Mouse (Mus musculus): ENCODE measurements around the gene Gm9745. TPM values are rescaled to one million over a fixed set of nuclear protein-coding genes. Genes with fewer than 3 reads are reported as not detected.

Gene Gm9745
- total and polyA plus RNA-seq, 3 experiments = not detected

DNA sequence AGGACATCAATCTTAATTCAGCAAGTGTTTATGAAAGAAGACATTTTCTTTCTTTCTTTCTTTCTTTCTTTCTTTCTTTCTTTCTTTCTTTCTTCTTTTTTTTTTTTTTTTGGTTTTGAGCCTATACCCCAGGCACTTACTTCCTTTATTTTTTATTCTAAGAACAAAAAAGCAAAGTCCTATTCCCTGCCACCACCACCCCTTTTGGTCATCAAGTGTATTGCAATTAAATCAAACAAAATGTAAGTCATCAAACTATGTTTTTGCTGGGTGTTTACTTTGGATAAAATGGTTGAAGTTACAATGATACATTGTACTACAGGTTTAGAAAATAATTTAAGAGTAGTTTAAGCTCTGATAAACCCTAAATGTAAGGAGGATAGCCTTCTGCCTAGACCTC, 24.3 kb upstream of the Gm9745 start:
- dilution Hi-C loops (cut with MboI; ENCODE audit: extremely low pct_ligation_motif_present, extremely low pct_unique_long_range_greater_than_20kb, low sequenced_read_pairs) = no loop called here
- H3K9ac ChIP-seq (ENCODE audit: insufficient read depth, low read depth) = no peak overlapping the region
- peaks cover 72 to 94% of the 10 kb centered on the region in 2 experiments for H3K36me3 ChIP-seq (replicated peaks in 1 of 2; ENCODE audit: control insufficient read depth in 1 of 2, insufficient read depth in 1 of 2, low read length in 1 of 2)
- H3K4me2 ChIP-seq (ENCODE audit: insufficient read depth, low read depth, poor library complexity, severe bottlenecking) = no peak overlapping the region
- no peak for DNase-seq (ENCODE audit: extremely low read depth)
- no peaks in the 10 kb centered on the region for H3K27me3 ChIP-seq (replicated peaks)
- H3K9me3 ChIP-seq (replicated peaks; ENCODE audit: low read length) = no peaks in the 10 kb centered on the region
- H3K4me1 ChIP-seq (ENCODE audit: control insufficient read depth in 1 of 2, insufficient read depth in 2 of 2) = no peaks in the 10 kb centered on the region
- no peaks in the 10 kb centered on the region for H3K79me2 ChIP-seq (replicated peaks; ENCODE audit: control insufficient read depth, extremely low read depth, insufficient read depth, poor library complexity, severe bottlenecking)
- H3K4me3 ChIP-seq (replicated peaks in 1 of 3; ENCODE audit: low read depth in 2 of 3, low read length in 2 of 3, poor library complexity in 1 of 3) = no peak overlapping the region
- H3K27ac ChIP-seq (ENCODE audit: insufficient read depth, low read depth) = no peak overlapping the region
- TF ChIP-seq ZMIZ1 (IDR thresholded peaks at IDR 0.05; ENCODE audit: low read depth, low read length) (no peak), ELF1 (IDR thresholded peaks at IDR 0.05; ENCODE audit: low read depth, low read length) (no peak), CTCF (conservative IDR thresholded peaks at IDR 0.05 in 1 of 2, IDR thresholded peaks at IDR 0.05 in 1 of 2; ENCODE audit: low read depth in 2 of 2, low read length in 2 of 2) (peak in 1 of 2 experiments; percentile 2; a peak in 1 of 4 replicates), MXI1 (IDR thresholded peaks at IDR 0.05; ENCODE audit: low read depth, low read length) (no peak)
- in situ Hi-C loops (cut with MboI; ENCODE audit: low pct_ligation_motif_present, low pct_unique_long_range_greater_than_20kb, low sequenced_read_pairs) = no loop called here

DNA sequence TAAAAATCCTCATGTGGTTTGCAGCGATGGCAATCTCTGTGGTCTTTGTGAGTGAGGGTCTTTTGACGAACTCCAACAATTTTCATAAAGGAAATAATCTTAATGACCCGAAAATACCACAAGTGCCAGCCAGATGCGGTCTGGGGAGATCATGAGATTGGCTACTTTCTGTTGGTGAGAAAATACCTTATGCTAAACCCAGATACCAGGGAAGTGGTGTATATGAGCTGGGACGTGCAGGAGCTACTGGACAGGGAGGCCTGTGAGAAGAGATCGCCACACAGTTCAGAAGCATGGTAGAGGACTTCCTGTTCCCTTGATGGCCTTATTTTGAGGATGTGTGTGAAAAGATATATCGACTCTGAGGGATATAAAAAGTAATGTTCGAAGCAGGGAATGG, 19.7 kb upstream of the Gm9745 start:
- Histone ChIP-seq H3K4me3 (replicated peaks in 1 of 3; ENCODE audit: low read depth in 2 of 3, low read length in 2 of 3, poor library complexity in 1 of 3) (no peak overlapping the region), H3K27ac (ENCODE audit: insufficient read depth, low read depth) (no peak overlapping the region), H3K36me3 (replicated peaks in 1 of 2; ENCODE audit: control insufficient read depth in 1 of 2, insufficient read depth in 1 of 2, low read length in 1 of 2) (peaks cover 32 to 60% of the 10 kb centered on the region in 2 experiments), H3K27me3 (replicated peaks) (no peaks in the 10 kb centered on the region), H3K9me3 (replicated peaks; ENCODE audit: low read length) (no peaks in the 10 kb centered on the region), H3K79me2 (replicated peaks; ENCODE audit: control insufficient read depth, extremely low read depth, insufficient read depth, poor library complexity, severe bottlenecking) (no peaks in the 10 kb centered on the region), H3K4me2 (ENCODE audit: insufficient read depth, low read depth, poor library complexity, severe bottlenecking) (no peak overlapping the region), H3K9ac (ENCODE audit: insufficient read depth, low read depth) (no peak overlapping the region), H3K4me1 (ENCODE audit: control insufficient read depth in 1 of 2, insufficient read depth in 2 of 2) (no peaks in the 10 kb centered on the region)
- DNase-seq (ENCODE audit: extremely low read depth) = no peak
- dilution Hi-C loops (cut with MboI; ENCODE audit: extremely low pct_ligation_motif_present, extremely low pct_unique_long_range_greater_than_20kb, low sequenced_read_pairs) = no loop called here
- in situ Hi-C loops (cut with MboI; ENCODE audit: low pct_ligation_motif_present, low pct_unique_long_range_greater_than_20kb, low sequenced_read_pairs) = no loop called here
- TF ChIP-seq JUN (IDR thresholded peaks at IDR 0.05; ENCODE audit: insufficient read depth, low read depth, low read length) (no peak), ZNF384 (IDR thresholded peaks at IDR 0.05; ENCODE audit: low read depth, low read length) (no peak), USF1 (IDR thresholded peaks at IDR 0.05; ENCODE audit: low read depth, low read length) (no peak), MAX (IDR thresholded peaks at IDR 0.05; ENCODE audit: low read length) (no peak), PAX5 (IDR thresholded peaks at IDR 0.05; ENCODE audit: low read length) (no peak), RCOR1 (conservative IDR thresholded peaks at IDR 0.05; ENCODE audit: low read depth, low read length) (no peak), UBTF (IDR thresholded peaks at IDR 0.05; ENCODE audit: low read depth, low read length) (no peak), ELF1 (IDR thresholded peaks at IDR 0.05; ENCODE audit: low read depth, low read length) (no peak), ZKSCAN1 (IDR thresholded peaks at IDR 0.05; ENCODE audit: borderline replicate concordance, low read depth, low read length) (no peak), BHLHE40 (IDR thresholded peaks at IDR 0.05; ENCODE audit: low read depth, low read length) (no peak), SIN3A (IDR thresholded peaks at IDR 0.05; ENCODE audit: low read length) (no peak), GABPA (IDR thresholded peaks at IDR 0.05; ENCODE audit: insufficient replicate concordance, low read depth, low read length) (no peak), IRF4 (IDR thresholded peaks at IDR 0.05; ENCODE audit: low read depth, low read length) (no peak), SMC3 (IDR thresholded peaks at IDR 0.05; ENCODE audit: low read depth, low read length) (no peak)
